Mouse (Mus musculus) hindbrain, embryonic 15.5 days (tissue): ENCODE measurements around the gene Aqr. TPM values are rescaled to one million over a fixed set of nuclear protein-coding genes. Genes with fewer than 3 reads are reported as not detected.

Source experiments
- ATAC-seq: fragments of 200-750 bp; cut with Nextera tagmentation; 2 replicates; pipeline ENCODE4 v1.8.0; 2017; ENCODE audit warnings: low read depth, moderate number of reproducible peaks, moderate TSS enrichment; ENCODE audit not compliant: low FRiP score
- H3K27ac ChIP-seq: fragments of 300-500 bp; sonication (generic); replicated peaks from 2 replicates; pipeline ENCODE4 v1.5.1; 2015; ENCODE audit warnings: mild to moderate bottlenecking, inconsistent platforms
- H3K27me3 ChIP-seq: fragments of 300-500 bp; sonication (generic); 2 replicates; pipeline ENCODE4 v1.6.1; 2015; ENCODE audit warnings: control low read depth, inconsistent platforms
- H3K36me3 ChIP-seq: fragments of 300-500 bp; sonication (generic); 2 replicates; pipeline ENCODE4 v1.6.1; 2015; ENCODE audit warnings: control low read depth, inconsistent platforms
- H3K4me1 ChIP-seq: fragments of 300-500 bp; sonication (generic); replicated peaks from 2 replicates; pipeline ENCODE4 v1.6.1; 2015; ENCODE audit warnings: control low read depth, inconsistent platforms
- H3K4me2 ChIP-seq: fragments of 300-500 bp; sonication (generic); 2 replicates; pipeline ENCODE4 v1.6.1; 2015; ENCODE audit warnings: moderate library complexity, mild to moderate bottlenecking, inconsistent platforms
- H3K4me3 ChIP-seq: fragments of 300-500 bp; sonication (generic); 2 replicates; pipeline ENCODE4 v1.5.1; 2015; ENCODE audit warnings: mild to moderate bottlenecking, inconsistent platforms
- H3K9ac ChIP-seq: fragments of 300-500 bp; sonication (generic); 2 replicates; pipeline ENCODE4 v1.6.1; 2015; ENCODE audit warnings: inconsistent platforms
- H3K9me3 ChIP-seq: fragments of 300-500 bp; sonication (generic); 2 replicates; pipeline ENCODE4 v1.6.1; 2016; ENCODE audit warnings: control low read depth, inconsistent platforms
- WGBS: fragments of 180-500 bp; shearing (Covaris S2); methylation state at CpG from one replicate; pipeline ENCODE4 v1.1.7; 2015; 5-methylcytosine and 5-hydroxymethylcytosine counted together
- microRNA-seq: library from miRNA; unstranded; fragments of <30 nt; microRNA quantifications from one replicate; pipeline ENCODE4, GENCODE M21; 2016
- polyA plus RNA-seq: library from polyadenylated mRNA; unstranded; fragments of >200 nt; fragmentation: Nextera tagmentation; extraction: Ambion mirVana; gene quantifications from 2 replicates; pipeline ENCODE4 v1.2.1, GENCODE M21; 2015

Gene Aqr
- polyA plus RNA-seq, 1 experiment from 2014 or later: 35.3 TPM

GRCm38 (mm10) chr2:114057303-114057853 is 129.4 kb downstream of the Aqr start:
- peak; percentile 59; the same call in 1 of the 2 replicates for ATAC-seq
- Histone ChIP-seq H3K27me3 (no peaks in the 10 kb centered on the region), H3K9me3 (no peaks in the 10 kb centered on the region), H3K27ac (no peak overlapping the region), H3K4me1 (no peaks in the 10 kb centered on the region), H3K36me3 (no peaks in the 10 kb centered on the region), H3K9ac (no peak overlapping the region), H3K4me2 (0 out of 2 replicates have a peak overlapping the region, but pooled peaks have one; percentile 3), H3K4me3 (no peak overlapping the region)
- 39% methylated on average over 10 of the region's 10 CpGs for WGBS

GRCm38 (mm10) chr2:114054129-114054528 is 132.7 kb downstream of the Aqr start:
- Histone ChIP-seq H3K9ac (no peak overlapping the region), H3K4me2 (no peak overlapping the region), H3K9me3 (no peaks in the 10 kb centered on the region), H3K27me3 (no peaks in the 10 kb centered on the region), H3K27ac (no peak overlapping the region), H3K4me1 (no peaks in the 10 kb centered on the region), H3K4me3 (no peak overlapping the region), H3K36me3 (no peaks in the 10 kb centered on the region)
- no peak for ATAC-seq
- 92% methylated on average over 4 of the region's 4 CpGs for WGBS

GRCm38 (mm10) chr2:114052696-114053598 is 133.9 kb downstream of the Aqr start, which contains the start of gene Actc1:
TSS of gene Actc1 (minus strand) at chr2:114053548.
- no peak for ATAC-seq
- no peaks in the 10 kb centered on the region for H3K36me3 ChIP-seq
- no peak within 1 kb of the TSS for H3K4me3 ChIP-seq
- H3K9me3 ChIP-seq: no peaks in the 10 kb centered on the region
- H3K27ac ChIP-seq: no peak within 1 kb of the TSS
- no peaks in the 10 kb centered on the region for H3K27me3 ChIP-seq
- no peaks in the 10 kb centered on the region for H3K4me1 ChIP-seq
- WGBS: 37% methylated on average over 13 of the region's 14 CpGs
- no peak within 1 kb of the TSS for H3K9ac ChIP-seq
- H3K4me2 ChIP-seq: 0 out of 2 replicates have a peak within 1 kb of the TSS, but pooled peaks have one; percentile 8

- no peaks in the 10 kb centered on the region for H3K36me3 ChIP-seq
- no peak overlapping the region for H3K27ac ChIP-seq
- no peak overlapping the region for H3K4me3 ChIP-seq
- WGBS: 92% methylated on average over 14 of the region's 14 CpGs
- no peaks in the 10 kb centered on the region for H3K9me3 ChIP-seq
- no peak overlapping the region for H3K4me2 ChIP-seq
- ATAC-seq: no peak
- no peak overlapping the region for H3K9ac ChIP-seq
- H3K27me3 ChIP-seq: no peaks in the 10 kb centered on the region
- no peaks in the 10 kb centered on the region for H3K4me1 ChIP-seq
These were observed 135.0 kb downstream of the Aqr start for GRCm38 (mm10) chr2:114051871-114052241.

Small RNA genes lying within 50 kb of the gene (microRNA-seq; reads per million reads assigned to microRNA genes)
- gene Mir7002: 0.65 reads per million

Other genes starting within 250 kb of the Aqr start
- gene Gjd2, start 173.4 kb downstream of the Aqr start, polyA plus RNA-seq: 10.9 and 11.8 TPM in 2 replicates
- gene Actc1, start 133.5 kb downstream of the Aqr start, polyA plus RNA-seq: 1.4 and 6.4 TPM in 2 replicates
- 5.2 and 5.4 TPM in 2 replicates for gene Zfp770, start 14.4 kb upstream of the Aqr start, polyA plus RNA-seq